Mouse (Mus musculus): ENCODE data around the gene 4931429L15Rik.

The 4931429L15Rik gene

GRCm38 (mm10) chr9:46256658-46257385 lies 63.0 kb downstream of the 4931429L15Rik start:
- no peak for DNase-seq

- DNase-seq, result no peak
Measured at GRCm38 (mm10) chr9:46256177-46256576, 63.6 kb downstream of the 4931429L15Rik start.

Data from right cerebral cortex, postnatal 25 days (tissue).